Mouse (Mus musculus): ENCODE results near the gene Clcn3. TPM values are rescaled to one million over a fixed set of nuclear protein-coding genes. Genes with fewer than 3 reads are reported as not detected.
A peak's percentile ranks its signal among the peaks of the same experiment; 100 is the strongest.

The Clcn3 gene
- polyA plus RNA-seq, 1 experiment = 77.9 TPM

DNA sequence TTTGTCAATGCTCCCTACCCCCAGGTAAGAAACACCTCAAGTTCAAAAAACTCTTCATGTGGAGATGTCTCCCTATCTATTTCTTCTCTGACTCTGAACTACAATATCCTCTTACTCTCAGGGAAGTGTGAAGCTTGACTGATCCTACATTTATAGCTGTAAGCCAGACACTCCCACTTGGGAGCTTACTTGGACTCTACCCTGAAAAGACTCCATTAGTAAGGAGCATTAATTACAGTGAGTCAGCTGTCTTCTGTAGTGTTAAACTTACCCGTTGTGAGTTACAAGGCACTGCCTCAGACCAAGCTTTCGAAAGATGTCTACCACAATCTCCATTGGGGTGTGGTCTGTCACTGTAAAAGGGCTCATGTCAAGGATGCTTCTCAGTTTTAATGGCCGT is 64.0 kb downstream of the Clcn3 start:
- Histone ChIP-seq H3K27me3 (ENCODE audit: control insufficient read depth, insufficient read depth, low read length, poor library complexity, severe bottlenecking) (no peaks in the 10 kb centered on the region), H3K9me3 (replicated peaks; ENCODE audit: control insufficient read depth, insufficient read depth, low read length, poor library complexity, severe bottlenecking) (no peaks in the 10 kb centered on the region), H3K27ac (ENCODE audit: insufficient read depth, low read length) (no peak overlapping the region), H3K4me1 (ENCODE audit: control insufficient read depth, insufficient read depth, low read length) (no peaks in the 10 kb centered on the region), H3K36me3 (ENCODE audit: control insufficient read depth, insufficient read depth, low read length, poor library complexity, severe bottlenecking) (peaks cover 17% of the 10 kb centered on the region), H3K4me3 (ENCODE audit: low read depth, low read length) (no peak overlapping the region), H3K9ac (ENCODE audit: low read depth, poor library complexity, severe bottlenecking) (no peak overlapping the region)
- TF ChIP-seq CTCF (IDR thresholded peaks at IDR 0.05; ENCODE audit: low read depth, low read length) (no peak), POLR2A (IDR thresholded peaks at IDR 0.05; ENCODE audit: insufficient read depth, low read length) (no peak), EP300 (IDR thresholded peaks at IDR 0.05; ENCODE audit: insufficient read depth, low read depth, low read length) (no peak)

DNA sequence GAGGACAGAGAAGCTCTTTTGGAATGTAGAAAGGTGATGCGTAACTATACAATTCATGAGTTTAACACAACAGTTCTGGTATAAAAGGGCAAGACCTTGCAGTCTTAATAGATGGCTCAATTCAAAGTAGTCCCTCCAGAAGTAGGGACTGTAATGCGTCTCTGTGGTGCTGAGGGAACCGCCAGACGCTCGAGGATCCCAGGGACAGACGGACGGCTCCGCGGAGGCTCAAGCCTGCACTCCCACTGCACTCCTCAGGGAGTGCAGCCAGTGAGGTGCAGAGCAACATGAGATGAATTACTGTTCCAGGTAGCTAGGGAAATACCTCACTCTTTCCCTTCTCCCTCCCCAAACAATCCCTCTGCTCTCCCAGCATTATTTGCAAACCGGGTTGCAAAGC is 70.5 kb downstream of the Clcn3 start:
- Histone ChIP-seq H3K4me3 (ENCODE audit: low read depth, low read length) (no peak overlapping the region), H3K4me1 (ENCODE audit: control insufficient read depth, insufficient read depth, low read length) (no peaks in the 10 kb centered on the region), H3K27me3 (ENCODE audit: control insufficient read depth, insufficient read depth, low read length, poor library complexity, severe bottlenecking) (no peaks in the 10 kb centered on the region), H3K36me3 (ENCODE audit: control insufficient read depth, insufficient read depth, low read length, poor library complexity, severe bottlenecking) (peaks cover 9% of the 10 kb centered on the region), H3K9me3 (replicated peaks; ENCODE audit: control insufficient read depth, insufficient read depth, low read length, poor library complexity, severe bottlenecking) (no peaks in the 10 kb centered on the region), H3K9ac (ENCODE audit: low read depth, poor library complexity, severe bottlenecking) (no peak overlapping the region), H3K27ac (ENCODE audit: insufficient read depth, low read length) (no peak overlapping the region)
- TF ChIP-seq CTCF (IDR thresholded peaks at IDR 0.05; ENCODE audit: low read depth, low read length) (no peak), POLR2A (IDR thresholded peaks at IDR 0.05; ENCODE audit: insufficient read depth, low read length) (no peak), EP300 (IDR thresholded peaks at IDR 0.05; ENCODE audit: insufficient read depth, low read depth, low read length) (no peak)

DNA sequence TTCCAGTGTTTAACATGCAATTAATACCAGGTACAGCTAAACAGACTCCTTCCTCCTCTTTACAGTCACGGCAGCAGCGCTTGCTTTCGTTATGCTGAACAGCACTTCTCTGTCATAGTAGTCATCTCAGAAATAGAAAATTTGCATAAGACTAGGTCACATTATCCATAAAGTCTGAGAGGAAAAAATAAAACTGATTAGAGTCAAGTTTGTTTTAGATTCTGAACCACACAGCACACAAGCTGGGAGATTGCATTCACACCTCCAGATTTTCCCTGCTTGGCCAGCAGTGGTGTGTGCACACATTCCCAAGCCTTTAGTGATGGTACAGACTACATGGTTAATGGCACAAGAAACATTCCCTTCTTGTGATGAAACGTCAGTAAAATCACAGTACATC is 71.0 kb downstream of the Clcn3 start:
- no peaks in the 10 kb centered on the region for H3K4me1 ChIP-seq (ENCODE audit: control insufficient read depth, insufficient read depth, low read length)
- peaks cover 12% of the 10 kb centered on the region for H3K36me3 ChIP-seq (ENCODE audit: control insufficient read depth, insufficient read depth, low read length, poor library complexity, severe bottlenecking)
- no peak overlapping the region for H3K9ac ChIP-seq (ENCODE audit: low read depth, poor library complexity, severe bottlenecking)
- H3K27ac ChIP-seq (ENCODE audit: insufficient read depth, low read length) = no peak overlapping the region
- no peak overlapping the region for H3K4me3 ChIP-seq (ENCODE audit: low read depth, low read length)
- H3K9me3 ChIP-seq (replicated peaks; ENCODE audit: control insufficient read depth, insufficient read depth, low read length, poor library complexity, severe bottlenecking) = no peaks in the 10 kb centered on the region
- H3K27me3 ChIP-seq (ENCODE audit: control insufficient read depth, insufficient read depth, low read length, poor library complexity, severe bottlenecking) = no peaks in the 10 kb centered on the region
- TF ChIP-seq EP300 (IDR thresholded peaks at IDR 0.05; ENCODE audit: insufficient read depth, low read depth, low read length) (no peak), CTCF (IDR thresholded peaks at IDR 0.05; ENCODE audit: low read depth, low read length) (no peak), POLR2A (IDR thresholded peaks at IDR 0.05; ENCODE audit: insufficient read depth, low read length) (no peak)

DNA sequence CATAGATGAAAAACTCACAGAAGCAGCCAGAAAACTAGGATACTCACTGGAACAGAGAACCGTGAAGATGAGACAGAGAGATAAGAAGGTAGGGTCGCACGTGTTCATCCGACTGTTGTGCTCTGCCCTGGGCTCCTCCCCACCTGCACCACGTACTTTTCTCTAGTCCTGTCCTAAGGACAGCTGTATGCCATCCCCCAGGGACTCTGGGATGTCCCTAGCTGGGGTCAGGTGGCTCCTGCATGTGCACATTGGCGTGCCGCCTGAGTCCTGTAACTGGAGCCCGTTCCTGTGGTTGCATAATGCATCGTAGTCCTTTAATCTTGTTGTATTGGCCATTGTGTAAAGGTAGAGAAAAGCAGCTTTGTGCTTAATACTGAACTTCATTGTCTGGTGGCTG is 83.0 kb downstream of the Clcn3 start:
- no peaks in the 10 kb centered on the region for H3K27me3 ChIP-seq (ENCODE audit: control insufficient read depth, insufficient read depth, low read length, poor library complexity, severe bottlenecking)
- H3K36me3 ChIP-seq (ENCODE audit: control insufficient read depth, insufficient read depth, low read length, poor library complexity, severe bottlenecking) = peaks cover 22% of the 10 kb centered on the region
- H3K4me3 ChIP-seq (ENCODE audit: low read depth, low read length) = no peak overlapping the region

DNA sequence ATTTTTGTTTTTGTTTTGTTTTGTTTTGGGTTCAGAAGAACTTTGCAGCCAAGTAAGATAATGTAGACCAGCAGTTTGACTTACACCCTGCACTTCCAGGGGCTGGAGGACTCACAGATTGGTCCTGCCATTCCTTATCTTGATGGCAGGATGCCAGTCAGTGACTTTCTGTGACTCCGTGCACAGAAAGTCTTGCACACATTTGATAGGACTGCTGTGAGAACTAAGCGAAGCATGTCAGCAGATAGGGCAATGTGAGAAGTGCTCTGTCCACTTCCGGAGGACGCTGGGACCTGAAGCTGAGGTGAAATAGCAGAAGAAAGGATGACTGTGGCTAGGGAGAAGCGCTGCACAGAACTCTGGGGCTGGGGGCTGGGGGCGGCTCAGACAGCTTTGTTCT is 87.2 kb downstream of the Clcn3 start:
- no peaks in the 10 kb centered on the region for H3K4me1 ChIP-seq (ENCODE audit: control insufficient read depth, insufficient read depth, low read length)
- H3K9ac ChIP-seq (ENCODE audit: low read depth, poor library complexity, severe bottlenecking) = no peak overlapping the region
- no peaks in the 10 kb centered on the region for H3K9me3 ChIP-seq (replicated peaks; ENCODE audit: control insufficient read depth, insufficient read depth, low read length, poor library complexity, severe bottlenecking)
- no peaks in the 10 kb centered on the region for H3K27me3 ChIP-seq (ENCODE audit: control insufficient read depth, insufficient read depth, low read length, poor library complexity, severe bottlenecking)
- no peak for TF ChIP-seq POLR2A (IDR thresholded peaks at IDR 0.05; ENCODE audit: insufficient read depth, low read length)
- TF ChIP-seq EP300 (IDR thresholded peaks at IDR 0.05; ENCODE audit: insufficient read depth, low read depth, low read length) = no peak
- no peak for TF ChIP-seq CTCF (IDR thresholded peaks at IDR 0.05; ENCODE audit: low read depth, low read length)
- H3K36me3 ChIP-seq (ENCODE audit: control insufficient read depth, insufficient read depth, low read length, poor library complexity, severe bottlenecking) = peaks cover 27% of the 10 kb centered on the region
- no peak overlapping the region for H3K4me3 ChIP-seq (ENCODE audit: low read depth, low read length)
- H3K27ac ChIP-seq (ENCODE audit: insufficient read depth, low read length) = no peak overlapping the region

More for the DNA sequence above, 83.0 kb downstream of the Clcn3 start:
- no peak overlapping the region for H3K27ac ChIP-seq (ENCODE audit: insufficient read depth, low read length)
- no peak overlapping the region for H3K9ac ChIP-seq (ENCODE audit: low read depth, poor library complexity, severe bottlenecking)
- no peaks in the 10 kb centered on the region for H3K9me3 ChIP-seq (replicated peaks; ENCODE audit: control insufficient read depth, insufficient read depth, low read length, poor library complexity, severe bottlenecking)
- TF ChIP-seq EP300 (IDR thresholded peaks at IDR 0.05; ENCODE audit: insufficient read depth, low read depth, low read length) = no peak
- TF ChIP-seq POLR2A (IDR thresholded peaks at IDR 0.05; ENCODE audit: insufficient read depth, low read length) = no peak
- no peak for TF ChIP-seq CTCF (IDR thresholded peaks at IDR 0.05; ENCODE audit: low read depth, low read length)
- H3K4me1 ChIP-seq (ENCODE audit: control insufficient read depth, insufficient read depth, low read length) = no peaks in the 10 kb centered on the region

DNA sequence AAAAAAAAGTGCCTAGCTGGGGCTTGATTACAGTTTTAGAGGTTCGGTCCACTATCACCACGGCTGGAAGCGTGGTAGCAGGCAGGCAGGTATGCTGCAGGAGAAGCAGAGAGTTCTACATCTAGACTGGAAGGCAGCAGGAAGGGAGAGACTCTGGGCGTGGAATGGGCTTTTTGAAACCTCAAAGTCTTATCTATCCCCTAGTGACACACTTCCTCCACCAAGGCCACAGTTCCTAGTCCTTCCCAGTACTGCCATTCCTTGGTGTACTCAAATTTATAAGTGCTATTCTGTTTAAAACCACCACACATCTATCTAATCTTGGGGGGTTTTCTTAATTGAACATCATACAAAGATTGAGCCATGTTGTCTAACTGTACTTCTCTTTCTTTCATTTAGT is 91.3 kb downstream of the Clcn3 start:
- Histone ChIP-seq H3K4me3 (ENCODE audit: low read depth, low read length) (no peak overlapping the region), H3K9me3 (replicated peaks; ENCODE audit: control insufficient read depth, insufficient read depth, low read length, poor library complexity, severe bottlenecking) (no peaks in the 10 kb centered on the region), H3K27me3 (ENCODE audit: control insufficient read depth, insufficient read depth, low read length, poor library complexity, severe bottlenecking) (no peaks in the 10 kb centered on the region; the same call in 1 of the 2 replicates), H3K4me1 (ENCODE audit: control insufficient read depth, insufficient read depth, low read length) (no peaks in the 10 kb centered on the region), H3K36me3 (ENCODE audit: control insufficient read depth, insufficient read depth, low read length, poor library complexity, severe bottlenecking) (peaks cover 15% of the 10 kb centered on the region), H3K27ac (ENCODE audit: insufficient read depth, low read length) (no peak overlapping the region), H3K9ac (ENCODE audit: low read depth, poor library complexity, severe bottlenecking) (peak overlapping the region; percentile 88; the same call in 1 of the 2 replicates)
- TF ChIP-seq EP300 (IDR thresholded peaks at IDR 0.05; ENCODE audit: insufficient read depth, low read depth, low read length) = no peak
- no peak for TF ChIP-seq POLR2A (IDR thresholded peaks at IDR 0.05; ENCODE audit: insufficient read depth, low read length)
- TF ChIP-seq CTCF (IDR thresholded peaks at IDR 0.05; ENCODE audit: low read depth, low read length) = no peak
